Mouse (Mus musculus) Muller cell, postnatal 12 days (primary cell): ENCODE data around the gene Ech1.

Source experiments
- DNase-seq: peaks from one replicate; pipeline ENCODE4 v3.0.0-alpha.2; 2015; ENCODE audit errors: inconsistent ontology term

The Ech1 gene

DNA sequence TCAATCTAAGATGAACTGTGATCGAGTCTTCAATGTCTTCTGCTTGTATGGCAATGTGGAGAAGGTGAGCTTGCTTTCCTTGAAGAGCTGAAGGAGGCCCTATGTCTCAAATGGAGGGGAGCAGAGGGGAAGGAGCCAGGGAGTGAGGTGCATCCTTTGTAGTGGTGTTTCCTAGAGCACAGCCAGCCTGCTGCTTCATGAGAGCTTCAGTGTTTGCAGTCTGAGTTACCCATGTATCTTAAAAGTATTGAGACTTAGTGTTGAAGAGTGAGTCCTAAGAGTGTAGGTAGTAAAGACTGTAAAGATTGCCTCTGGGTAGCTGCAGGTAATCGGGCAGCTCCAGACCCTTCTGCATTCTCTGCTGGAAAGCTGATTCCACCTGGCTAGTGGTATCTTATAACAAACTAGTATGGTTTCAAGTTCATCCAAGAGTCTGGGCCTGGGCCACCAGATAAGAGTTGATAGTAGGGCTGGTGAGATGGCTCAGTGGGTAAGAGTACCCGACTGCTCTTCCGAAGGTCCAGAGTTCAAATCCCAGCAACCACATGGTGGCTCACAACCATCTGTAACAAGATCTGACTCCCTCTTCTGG, 6.1 kb upstream of the Ech1 start:
- DNase-seq: no peak

DNA sequence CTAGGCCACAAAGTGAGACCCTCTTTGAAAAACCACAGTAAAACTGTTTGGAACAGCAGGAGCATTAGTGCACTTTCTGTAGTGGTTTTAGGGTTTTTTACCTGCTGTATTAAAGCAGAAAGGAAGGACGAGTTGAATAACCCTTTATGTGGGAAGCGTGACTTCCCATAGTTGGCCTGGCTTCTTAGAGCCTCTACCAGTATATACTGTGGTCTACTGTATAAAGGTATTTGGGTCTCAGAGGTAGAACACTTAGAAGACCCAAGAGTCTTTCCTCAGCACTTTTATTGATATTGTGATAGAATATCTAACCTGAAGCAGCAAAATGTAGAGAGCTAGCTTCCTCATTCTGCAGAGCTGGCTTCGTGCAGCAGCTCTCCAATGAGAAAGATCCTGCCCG, 5.4 kb upstream of the Ech1 start:
- no peak for DNase-seq

DNA sequence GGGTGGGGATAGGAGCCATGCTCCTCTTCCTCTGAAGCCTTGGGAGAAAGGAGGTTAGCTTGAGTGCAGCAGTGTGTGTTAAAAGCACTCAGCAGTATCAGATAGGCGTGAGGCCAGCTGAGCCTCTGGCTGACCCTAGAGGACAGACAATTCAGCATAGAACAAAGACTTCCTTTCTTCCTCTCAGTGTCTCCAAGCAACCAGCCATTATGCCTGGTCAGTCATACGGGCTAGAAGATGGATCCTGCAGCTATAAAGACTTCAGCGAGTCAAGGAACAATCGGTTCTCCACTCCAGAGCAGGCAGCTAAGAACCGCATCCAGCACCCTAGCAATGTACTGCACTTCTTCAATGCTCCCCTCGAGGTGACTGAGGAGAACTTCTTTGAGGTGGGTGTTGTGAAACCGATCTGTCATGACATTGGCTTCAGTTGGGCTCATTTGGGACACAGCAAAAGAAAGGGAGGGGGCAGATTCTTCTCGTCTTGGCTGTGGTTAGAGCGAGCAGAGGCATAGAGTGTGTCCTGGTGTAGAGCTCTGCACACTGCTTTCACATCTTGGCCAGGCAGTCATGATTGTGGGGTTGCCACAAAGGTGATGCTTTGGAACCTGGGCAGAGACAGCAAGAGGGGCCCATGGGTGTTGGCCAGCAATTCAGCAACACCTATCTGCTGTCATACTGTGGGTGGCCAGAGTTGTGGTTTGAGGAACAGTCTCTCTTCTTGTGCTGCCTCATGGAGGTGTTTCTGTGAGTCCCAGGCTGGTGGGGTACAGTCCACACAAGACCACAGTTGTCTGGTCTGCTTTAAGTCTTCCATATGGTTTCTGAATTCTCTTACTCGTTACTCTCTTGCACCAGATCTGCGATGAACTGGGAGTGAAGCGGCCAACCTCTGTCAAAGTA, 4.4 kb upstream of the Ech1 start:
- peak; percentile 75 for DNase-seq

DNA sequence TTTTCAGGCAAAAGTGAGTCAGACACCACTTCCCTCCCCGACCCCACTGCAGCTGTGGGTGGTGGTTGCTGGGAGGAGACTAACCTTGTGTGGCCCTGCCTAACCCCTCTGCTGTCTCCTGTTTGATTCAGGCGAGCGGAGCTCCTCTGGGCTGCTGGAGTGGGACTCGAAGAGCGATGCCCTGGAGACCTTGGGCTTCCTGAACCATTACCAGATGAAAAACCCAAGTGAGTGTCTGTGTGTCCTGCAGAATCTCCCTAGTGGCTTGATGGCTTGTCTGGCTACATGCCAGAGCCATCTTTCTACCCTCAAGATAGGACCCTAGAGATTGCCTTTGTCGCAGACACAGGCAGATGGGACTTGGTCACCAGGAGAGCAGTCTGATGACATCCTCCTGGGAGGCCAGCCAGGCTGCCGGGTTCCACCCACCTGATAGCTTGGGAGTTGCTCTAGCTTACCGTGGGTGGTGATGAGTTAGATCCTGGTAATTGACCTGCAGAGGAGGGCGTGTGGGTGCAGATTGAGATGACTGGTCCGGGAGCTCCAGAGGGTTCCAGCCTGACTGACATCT, 3.7 kb upstream of the Ech1 start:
- DNase-seq: peak; percentile 79

DNA sequence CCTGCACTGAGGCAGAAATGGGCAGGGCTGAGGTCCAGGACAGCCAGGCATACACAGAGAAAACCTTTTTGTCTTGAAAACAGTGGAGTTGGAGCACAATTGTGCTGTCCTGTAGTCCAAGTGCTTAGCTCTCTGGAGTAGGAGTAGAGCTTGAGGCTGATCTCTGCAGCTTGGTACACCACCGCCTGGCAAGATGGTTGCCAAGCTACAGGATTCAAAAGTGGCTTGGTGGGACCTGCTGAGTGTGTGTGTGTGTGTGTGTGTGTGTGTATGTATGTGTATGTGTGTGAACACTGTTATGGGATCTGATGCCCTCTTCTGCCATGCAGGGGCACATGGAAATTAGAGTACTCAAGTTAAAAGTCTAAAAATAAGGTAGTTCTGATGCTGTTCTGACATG, 2.5 kb upstream of the Ech1 start:
- DNase-seq: no peak

DNA sequence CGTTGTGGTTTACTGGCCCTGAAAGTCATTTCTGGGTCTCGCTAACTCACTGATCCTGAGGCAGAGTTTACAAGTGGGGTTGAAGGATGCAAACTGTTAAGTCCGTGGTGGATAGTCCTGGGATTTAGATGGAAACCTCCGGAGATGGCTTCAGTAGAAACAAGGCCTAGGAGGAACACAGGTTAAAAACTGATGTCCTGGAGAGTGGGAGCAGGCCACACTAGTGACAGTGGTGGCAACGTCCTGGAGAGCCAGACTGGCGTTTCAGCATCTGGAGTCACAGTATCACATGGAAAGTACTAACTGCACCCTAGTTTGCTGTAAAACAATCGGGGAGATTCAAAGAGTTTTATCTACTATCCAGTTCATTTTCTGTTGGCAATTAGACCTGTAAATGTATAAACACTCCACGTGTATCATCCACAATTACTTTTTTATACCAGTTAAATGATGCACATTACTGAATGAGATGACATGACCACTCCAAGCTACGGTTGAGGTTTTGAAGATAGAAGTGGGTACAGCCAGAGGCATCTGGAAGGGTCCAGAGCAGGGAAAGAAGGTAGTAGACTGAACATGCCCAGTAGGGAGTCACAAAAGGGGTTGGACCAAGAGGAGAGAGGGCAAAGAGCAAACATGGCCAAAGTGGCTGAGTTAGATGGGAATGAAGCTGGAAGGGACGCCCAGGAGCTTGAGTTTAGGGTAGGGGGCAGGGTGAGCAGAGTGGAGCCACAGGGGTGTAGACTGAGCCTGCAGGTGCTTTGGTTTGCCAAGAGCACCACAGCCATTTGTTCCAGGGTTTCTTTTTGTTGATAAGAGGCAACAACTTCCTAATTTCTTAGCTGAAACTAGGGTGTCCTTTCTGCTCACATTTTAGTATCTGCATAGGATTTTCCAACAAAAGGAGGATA, 1.8 kb upstream of the Ech1 start:
- no peak for DNase-seq

DNA sequence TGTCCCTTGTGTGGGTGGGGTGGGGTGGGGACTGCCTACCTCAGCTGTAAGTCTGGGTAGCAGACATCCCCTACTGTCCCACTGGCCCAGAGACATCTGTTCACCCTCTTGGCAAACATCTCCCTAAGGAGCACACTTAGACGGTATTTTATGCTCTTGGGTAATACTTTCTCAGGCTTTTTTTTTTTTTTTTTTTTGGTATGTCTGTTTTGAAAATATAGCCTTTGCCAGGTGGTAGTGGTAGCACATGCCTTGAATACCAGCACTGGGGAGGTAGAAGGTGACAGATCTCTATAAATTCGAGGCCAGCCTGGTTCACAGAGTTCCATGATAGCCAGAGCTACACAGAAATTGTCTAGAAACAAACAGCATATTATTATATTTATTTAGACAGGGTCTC, 1.1 kb upstream of the Ech1 start:
- no peak for DNase-seq

DNA sequence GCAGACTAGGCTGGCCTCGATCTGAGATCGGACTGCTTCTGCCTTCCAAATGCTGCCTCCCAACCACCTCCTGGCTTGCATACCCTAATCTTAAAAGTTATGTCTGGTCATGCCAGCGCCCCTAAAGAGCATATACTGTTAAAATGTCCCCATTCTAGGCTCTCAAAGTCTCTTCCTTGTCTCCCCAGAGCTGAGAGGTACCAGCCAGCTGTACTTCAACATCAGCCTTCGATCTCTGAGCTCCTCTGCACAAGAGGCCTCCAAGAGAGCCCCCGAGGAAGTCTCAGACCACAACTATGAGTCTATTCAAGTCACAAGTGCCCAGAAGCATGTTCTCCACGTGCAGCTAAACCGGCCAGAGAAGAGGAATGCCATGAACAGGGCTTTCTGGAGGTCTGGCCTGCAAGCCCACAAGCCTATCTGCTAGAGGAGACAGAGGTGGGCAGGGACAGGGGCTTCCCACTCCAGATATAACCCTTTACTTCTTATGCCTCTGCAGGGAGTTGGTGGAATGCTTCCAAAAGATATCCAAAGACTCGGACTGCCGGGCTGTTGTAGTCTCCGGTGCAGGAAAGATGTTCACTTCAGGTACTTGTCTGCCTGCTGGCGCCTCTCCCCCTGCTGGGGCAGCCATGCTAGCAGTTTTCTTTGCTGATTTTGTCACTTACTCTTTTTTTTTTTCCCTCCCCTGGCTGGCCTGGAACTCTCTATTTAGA, 827 bp downstream of the Ech1 start:
- no peak for DNase-seq

DNA sequence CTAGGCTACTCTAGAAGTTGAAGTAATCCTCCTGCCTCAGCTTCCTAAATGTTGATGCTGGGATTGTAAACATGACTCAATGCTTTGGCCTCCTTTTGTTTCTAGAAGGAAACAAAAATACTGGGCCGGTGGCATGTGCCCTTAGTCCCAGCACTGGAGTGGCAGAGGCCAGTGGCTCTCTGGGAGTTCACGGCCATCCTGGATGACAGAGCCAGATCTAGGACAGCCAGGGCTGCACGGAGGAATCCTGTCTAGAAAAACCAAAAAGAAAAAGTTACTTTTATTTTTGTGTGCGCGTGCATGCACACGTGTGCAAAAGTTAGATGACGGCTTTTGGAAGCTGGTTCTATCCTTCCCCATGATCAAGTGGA, 1.4 kb downstream of the Ech1 start:
- DNase-seq: no peak

DNA sequence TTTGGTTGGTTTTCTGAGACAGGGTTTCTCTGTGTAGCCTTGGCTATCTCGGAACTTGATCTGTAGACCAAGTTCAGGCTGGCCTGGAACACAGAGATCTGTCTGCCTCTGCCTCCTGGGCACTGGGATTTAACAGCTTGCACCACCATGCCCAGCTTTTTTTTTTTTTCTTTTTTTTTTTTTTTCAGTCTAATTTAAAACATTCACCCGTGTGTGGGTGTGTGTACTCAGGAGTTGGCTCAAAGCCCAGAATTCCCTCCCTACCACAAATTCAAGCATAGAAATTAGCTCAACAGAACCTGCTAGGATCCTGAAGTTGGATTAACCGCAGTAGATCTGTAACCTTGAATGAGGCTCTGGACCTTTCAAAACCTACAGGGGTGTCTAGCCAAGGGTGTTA, 2.3 kb downstream of the Ech1 start:
- peak; percentile 48 for DNase-seq

DNA sequence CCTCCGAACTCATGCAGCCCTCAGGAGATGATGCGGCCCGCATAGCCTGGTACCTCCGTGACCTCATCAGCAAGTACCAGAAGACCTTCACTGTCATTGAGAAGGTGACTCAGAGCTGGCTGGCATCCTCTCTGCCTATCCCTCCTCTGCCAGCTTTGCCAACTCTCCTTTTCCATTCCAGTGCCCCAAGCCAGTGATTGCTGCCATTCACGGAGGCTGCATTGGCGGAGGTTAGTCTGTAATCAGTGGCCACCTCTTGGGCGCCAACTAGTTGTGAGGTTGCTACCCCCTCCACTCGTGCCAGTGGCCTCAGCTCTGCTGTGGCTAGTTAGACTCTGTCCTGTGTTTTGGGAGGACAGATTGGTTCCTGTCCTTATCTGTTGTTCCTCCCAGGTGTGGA, 4.8 kb downstream of the Ech1 start:
- no peak for DNase-seq

DNA sequence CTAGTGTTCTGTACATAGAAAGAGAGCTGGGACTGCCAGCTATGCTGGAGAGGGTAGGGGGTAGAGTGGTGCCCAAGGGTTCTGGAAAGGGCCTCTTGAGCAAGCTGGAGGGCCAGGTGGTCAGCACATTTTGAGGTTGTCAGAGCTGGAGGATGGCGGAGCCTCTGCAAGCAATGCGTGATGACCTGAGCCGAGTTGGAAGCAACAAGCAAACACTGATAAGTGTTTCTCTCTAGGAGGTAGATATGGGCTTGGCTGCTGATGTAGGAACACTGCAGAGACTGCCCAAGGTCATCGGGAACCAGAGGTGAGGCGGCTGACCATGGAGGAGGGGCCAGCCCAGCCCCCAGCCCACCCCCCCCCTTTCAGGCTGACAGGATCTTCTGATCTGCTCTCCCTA, 6.0 kb downstream of the Ech1 start:
- DNase-seq: no peak

DNA sequence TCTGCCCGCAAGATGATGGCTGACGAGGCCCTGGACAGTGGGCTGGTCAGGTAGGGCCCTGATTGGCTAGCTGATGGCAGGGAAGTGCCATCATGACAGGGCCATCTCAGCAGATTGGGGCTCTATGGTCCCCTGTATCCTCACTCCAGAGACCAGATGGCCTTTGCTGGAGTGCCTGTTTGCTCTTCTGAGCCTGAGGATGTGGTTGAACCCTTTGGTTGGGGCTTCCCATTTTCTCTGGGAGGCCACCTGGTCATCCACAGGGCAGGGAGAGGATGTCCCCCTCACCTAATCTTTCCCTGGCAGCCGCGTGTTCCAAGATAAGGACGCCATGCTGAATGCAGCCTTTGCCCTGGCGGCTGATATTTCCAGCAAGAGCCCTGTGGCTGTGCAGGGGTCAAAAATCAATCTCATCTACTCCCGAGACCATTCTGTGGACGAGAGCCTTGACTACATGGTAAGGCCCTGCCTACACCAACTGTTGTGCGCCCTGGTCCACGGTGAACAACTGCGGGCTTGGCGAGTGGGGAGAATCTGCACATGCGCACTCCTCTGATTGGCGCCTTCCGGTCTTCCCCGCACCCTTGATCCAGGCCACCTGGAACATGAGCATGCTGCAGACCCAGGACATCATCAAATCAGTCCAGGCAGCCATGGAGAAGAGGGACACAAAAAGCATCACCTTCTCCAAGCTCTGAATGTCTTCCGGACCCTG, 6.6 kb downstream of the Ech1 start:
- no peak for DNase-seq

DNA sequence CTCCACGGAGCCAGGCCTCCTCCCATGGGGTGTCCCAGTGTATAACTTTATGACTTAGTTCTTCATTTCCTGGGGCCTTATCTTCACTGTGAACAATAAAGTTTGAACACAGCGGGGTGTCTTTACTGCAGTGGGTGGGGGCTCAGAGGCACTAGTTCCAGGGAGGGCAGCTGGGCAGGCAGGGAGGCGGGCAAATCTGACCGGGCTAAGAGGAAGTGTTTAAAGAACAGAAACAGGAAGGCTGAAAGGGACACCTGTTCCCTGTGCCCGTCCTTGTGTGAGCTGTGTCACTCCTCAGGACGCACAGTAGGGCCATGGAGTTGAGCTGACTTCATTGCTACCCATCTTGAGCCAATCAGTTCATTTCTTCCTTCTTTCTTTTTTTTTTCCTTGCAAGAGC, 7.1 kb downstream of the Ech1 start:
- DNase-seq: no peak

DNA sequence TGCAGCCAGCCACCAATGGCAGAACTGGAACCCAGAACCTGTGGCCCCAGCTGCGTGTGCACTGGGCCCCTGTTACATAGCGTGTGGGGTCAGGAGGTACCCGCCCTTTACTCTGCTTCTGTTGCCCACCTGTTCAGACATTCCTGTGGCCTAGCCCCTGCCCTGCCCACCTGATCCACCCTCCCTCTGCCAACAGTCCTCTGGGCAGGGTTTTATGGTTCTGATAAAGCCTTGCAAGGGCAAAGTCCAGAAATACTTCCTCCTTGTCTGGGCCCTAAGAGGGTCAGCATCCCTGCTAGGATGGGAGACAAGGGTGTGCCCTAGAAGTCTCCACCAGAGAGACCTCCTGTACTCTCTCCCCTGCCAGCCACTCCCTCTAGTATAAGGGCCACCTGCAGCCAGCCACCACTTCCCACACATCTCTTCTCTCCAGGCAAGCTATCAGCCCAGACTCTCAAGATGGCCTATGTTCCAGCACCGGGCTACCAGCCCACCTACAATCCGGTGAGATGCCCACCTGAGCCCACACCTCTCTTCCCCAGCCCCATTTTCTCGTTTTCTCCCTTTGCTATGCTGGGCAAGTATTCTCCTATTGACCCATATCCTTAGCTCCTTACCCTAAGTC, 8.8 kb downstream of the Ech1 start, which contains the start of gene Lgals4:
Gene Lgals4, plus strand, starts transcription at position 132 of the 625 bp plus-strand sequence.
- no peak for DNase-seq

DNA sequence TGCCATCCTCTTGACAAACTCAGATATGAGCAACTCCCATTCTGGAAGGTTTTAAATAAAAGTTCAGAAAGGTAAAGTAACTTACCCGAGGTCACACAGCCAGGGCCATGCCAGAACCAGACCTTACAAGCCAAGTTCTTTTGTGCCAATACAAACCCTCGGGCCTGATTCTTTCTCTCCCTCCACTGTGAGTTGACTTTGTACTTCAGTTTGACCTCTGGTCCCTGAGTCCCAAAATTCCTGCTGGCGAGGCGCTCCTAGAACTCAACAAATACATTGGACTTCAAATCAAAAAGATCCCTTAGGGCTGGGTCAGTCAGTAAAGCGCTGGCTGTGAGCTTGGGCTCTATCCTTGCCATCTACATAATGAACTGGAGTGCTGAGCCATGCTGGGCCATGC, 11.9 kb downstream of the Ech1 start:
- DNase-seq: no peak

DNA sequence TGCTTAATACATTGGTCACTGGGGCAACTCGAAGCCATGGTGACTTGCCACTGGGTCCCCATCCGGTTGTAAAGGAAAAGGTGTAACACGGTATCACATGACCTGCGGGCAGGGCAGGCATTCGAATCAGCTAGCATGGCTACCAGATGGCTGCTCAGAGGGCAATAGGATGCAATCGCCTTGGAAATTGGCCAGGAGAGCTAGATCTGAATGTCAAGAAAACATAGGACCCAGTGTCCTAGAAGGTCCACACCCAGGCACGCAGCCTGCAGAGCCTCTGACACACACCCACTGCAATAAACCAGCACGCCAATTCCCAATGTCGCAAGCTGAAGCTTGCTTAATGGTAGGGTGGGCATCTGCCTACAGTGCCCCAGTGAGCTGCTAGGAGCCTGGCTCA, 13.3 kb downstream of the Ech1 start:
- DNase-seq: no peak

DNA sequence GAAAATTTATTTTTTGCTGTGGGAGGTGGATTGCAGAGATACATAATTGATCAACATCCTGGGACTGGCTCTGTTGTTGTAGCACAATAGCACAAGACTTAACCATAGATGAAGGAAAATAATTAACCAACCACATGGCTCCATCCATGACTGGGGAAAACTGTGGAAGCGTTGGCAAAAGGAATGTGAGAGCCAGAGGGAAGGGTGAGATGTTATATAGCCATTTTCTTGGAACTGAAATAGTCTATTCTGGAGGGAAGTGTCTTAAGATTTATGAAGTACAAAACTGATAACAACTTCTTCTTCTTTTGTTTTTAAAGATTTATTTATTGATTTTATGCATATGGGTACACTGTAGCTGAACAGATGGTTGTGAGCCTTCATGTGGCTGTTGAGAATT, 22.3 kb downstream of the Ech1 start:
- no peak for DNase-seq

DNA sequence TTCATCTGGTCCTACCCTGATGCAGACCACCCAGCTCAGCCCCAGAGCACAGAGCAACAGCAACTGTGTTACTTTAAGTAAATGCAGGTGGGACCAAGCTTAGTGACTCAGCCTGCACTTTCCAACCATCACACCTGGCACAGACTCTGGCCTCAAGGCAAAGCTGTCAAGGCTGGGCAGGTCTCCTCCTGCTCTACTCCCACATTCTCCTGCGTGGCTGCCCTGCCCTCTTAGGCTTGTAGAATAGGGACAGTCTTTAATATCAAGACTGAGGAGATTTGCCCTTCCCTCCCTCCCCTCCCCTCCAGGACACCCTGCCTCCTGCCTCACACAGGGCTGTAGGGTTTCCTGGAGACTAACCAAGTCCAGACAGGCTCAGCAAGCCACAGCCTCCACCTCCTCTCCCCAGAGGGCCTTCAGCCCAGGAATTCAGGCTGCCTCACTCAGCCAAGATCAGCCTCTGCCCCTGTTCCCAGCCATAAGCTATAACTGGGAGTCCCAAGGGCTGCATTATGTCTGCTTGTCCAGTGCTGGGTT, 24.8 kb downstream of the Ech1 start:
- peak; percentile 54 for DNase-seq

DNA sequence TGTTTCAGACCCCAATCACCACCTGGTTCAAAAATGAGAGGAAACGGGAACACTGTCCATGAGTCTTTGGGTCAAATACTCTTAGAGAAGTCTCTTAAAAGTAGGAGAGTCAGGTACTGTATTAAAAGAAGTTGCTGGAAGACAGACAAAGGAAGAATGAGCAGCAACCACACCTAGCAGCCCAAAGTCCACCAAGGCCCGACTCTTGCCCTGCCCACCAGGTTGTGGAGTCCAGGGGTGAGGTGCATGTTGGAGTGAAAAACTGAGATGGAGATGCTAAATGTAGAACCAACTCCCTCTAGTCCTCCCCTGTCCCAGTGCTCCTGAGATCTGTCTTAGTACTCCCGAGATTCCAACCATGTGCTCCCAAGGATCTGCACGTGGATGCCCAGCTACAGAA, 25.6 kb downstream of the Ech1 start:
- no peak for DNase-seq
